Mouse (Mus musculus) hindbrain, embryonic 14.5 days (tissue): ENCODE results near the gene Ppih. TPM values are rescaled to one million over a fixed set of nuclear protein-coding genes. Genes with fewer than 3 reads are reported as not detected.

ENCODE experiments used
- ATAC-seq: fragments of 200-750 bp; cut with Nextera tagmentation; 2 replicates; pipeline ENCODE4 v1.8.0; 2017; ENCODE audit warnings: moderate number of reproducible peaks, mild to moderate bottlenecking, moderate TSS enrichment, moderate library complexity; ENCODE audit not compliant: low FRiP score
- DNase-seq: peaks from one replicate; pipeline ENCODE4 v3.0.0-alpha.2; 2015; ENCODE audit warnings: low spot score
- H3K27ac ChIP-seq: fragments of 300-500 bp; sonication (generic); 2 replicates; pipeline ENCODE4 v1.5.1; 2014; ENCODE audit warnings: mild to moderate bottlenecking, moderate library complexity
- H3K27me3 ChIP-seq: fragments of 300-500 bp; sonication (generic); 2 replicates; pipeline ENCODE4 v1.6.1; 2014; ENCODE audit warnings: mild to moderate bottlenecking, low read length, mixed read lengths; ENCODE audit not compliant: control insufficient read depth, insufficient read depth
- H3K36me3 ChIP-seq: fragments of 300-500 bp; sonication (generic); replicated peaks from 2 replicates; pipeline ENCODE4 v1.6.1; 2014; ENCODE audit not compliant: control insufficient read depth, insufficient read depth
- H3K4me1 ChIP-seq: fragments of 300-500 bp; sonication (generic); replicated peaks from 2 replicates; pipeline ENCODE4 v1.6.1; 2014; ENCODE audit warnings: antibody characterized with exemption, low read length, mixed read lengths; ENCODE audit not compliant: control insufficient read depth, insufficient read depth
- H3K4me2 ChIP-seq: fragments of 300-500 bp; sonication (generic); replicated peaks from 2 replicates; pipeline ENCODE4 v1.6.1; 2014; ENCODE audit warnings: mild to moderate bottlenecking, moderate library complexity
- H3K4me3 ChIP-seq: fragments of 300-500 bp; sonication (generic); replicated peaks from 2 replicates; pipeline ENCODE4 v1.5.1; 2014; ENCODE audit warnings: mild to moderate bottlenecking, low read length
- H3K9ac ChIP-seq: fragments of 300-500 bp; sonication (generic); 2 replicates; pipeline ENCODE4 v1.6.1; 2014
- H3K9me3 ChIP-seq: fragments of 300-500 bp; sonication (generic); 2 replicates; pipeline ENCODE4 v1.6.1; 2016; ENCODE audit warnings: low read length; ENCODE audit not compliant: control insufficient read depth
- WGBS: fragments of 180-500 bp; shearing (Covaris S2); extraction: QIAGEN DNeasy Blood & Tissue Kit; methylation state at CpG from one replicate; pipeline ENCODE4 v1.1.7; 2014; 5-methylcytosine and 5-hydroxymethylcytosine counted together
- polyA plus RNA-seq: library from polyadenylated mRNA; unstranded; fragments of >200 nt; fragmentation: Nextera tagmentation; extraction: Ambion mirVana; gene quantifications from 2 replicates; pipeline ENCODE4 v1.2.1, GENCODE M21; 2014

The Ppih gene
- polyA plus RNA-seq, result 46.9 and 50.1 TPM in 2 replicates

DNA sequence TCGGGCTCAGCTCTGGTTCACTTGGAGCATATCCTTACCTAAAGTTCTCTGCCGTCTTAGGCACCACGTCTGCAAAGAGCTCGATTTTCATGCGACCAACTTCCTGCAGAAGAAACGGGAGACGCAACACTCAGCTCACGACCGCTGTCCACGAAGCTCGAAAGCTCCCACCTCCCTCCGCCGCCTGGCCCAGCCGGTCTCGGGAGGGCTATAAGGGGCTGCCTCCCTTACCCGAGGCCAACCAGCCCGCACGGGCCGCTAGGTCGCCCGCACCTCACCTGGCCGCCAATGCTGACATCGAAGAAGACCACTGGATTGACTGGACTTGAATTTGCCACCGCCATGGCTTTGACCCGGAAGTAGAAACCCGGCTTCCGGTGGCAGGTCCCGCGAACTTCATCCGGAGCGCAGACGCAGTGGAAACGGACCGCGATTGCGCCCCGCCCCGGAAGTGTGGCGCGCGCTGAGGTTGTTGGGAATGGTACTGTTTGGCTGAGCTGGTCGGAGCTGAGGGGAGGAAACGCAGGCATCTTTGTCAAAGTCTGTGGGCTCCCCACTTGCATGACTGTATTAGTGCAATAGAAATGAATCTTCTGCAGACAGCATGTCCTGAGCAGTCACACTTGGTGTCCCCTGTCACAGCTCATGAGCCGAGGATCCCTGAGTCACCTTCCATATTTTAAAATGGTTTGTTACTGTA lies at the start of gene Ppih:
Ppih (minus strand) TSS at position 416 of the 700 bp plus-strand sequence.
- Histone ChIP-seq H3K9me3 (no peaks in the 10 kb centered on the region), H3K4me2 (peak within 1 kb of the TSS; percentile 89), H3K9ac (peak within 1 kb of the TSS; percentile 69), H3K4me1 (peaks cover 11% of the 10 kb centered on the region), H3K27me3 (no peaks in the 10 kb centered on the region), H3K36me3 (peaks cover 31% of the 10 kb centered on the region), H3K27ac (peak within 1 kb of the TSS; percentile 95), H3K4me3 (peak within 1 kb of the TSS; percentile 68)
- under 1% methylated on average over 44 of the region's 44 CpGs for WGBS
- DNase-seq (peak; percentile 98), ATAC-seq (peak; percentile 99)

DNA sequence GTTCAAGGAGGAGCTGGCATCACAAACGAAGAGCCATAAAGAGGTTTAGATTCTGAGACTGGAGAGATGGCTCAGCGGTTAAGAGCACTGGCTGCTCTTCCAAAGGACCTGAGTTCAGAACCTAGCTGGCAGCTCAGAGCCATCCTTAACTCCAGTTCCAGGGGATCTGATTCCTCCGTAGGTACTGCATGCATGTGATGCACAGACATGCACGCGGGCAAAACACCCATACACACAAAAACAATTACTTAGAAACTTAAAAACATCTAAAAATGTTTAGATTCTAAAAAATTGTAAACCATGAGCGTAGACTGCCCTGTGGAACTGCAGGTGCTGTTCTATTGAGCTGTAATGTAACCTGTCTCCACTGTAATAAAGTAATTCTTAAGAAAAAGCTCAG lies 49.1 kb upstream of the Ppih start:
- H3K4me2 ChIP-seq, result no peak overlapping the region
- no peak overlapping the region for H3K27ac ChIP-seq
- H3K36me3 ChIP-seq, result no peaks in the 10 kb centered on the region
- no peaks in the 10 kb centered on the region for H3K9me3 ChIP-seq
- H3K27me3 ChIP-seq, result no peaks in the 10 kb centered on the region
- no peak overlapping the region for H3K9ac ChIP-seq
- H3K4me3 ChIP-seq, result no peak overlapping the region
- ATAC-seq, result no peak
- 92% methylated on average over 6 of the region's 6 CpGs for WGBS
- no peaks in the 10 kb centered on the region for H3K4me1 ChIP-seq
- DNase-seq, result no peak

DNA sequence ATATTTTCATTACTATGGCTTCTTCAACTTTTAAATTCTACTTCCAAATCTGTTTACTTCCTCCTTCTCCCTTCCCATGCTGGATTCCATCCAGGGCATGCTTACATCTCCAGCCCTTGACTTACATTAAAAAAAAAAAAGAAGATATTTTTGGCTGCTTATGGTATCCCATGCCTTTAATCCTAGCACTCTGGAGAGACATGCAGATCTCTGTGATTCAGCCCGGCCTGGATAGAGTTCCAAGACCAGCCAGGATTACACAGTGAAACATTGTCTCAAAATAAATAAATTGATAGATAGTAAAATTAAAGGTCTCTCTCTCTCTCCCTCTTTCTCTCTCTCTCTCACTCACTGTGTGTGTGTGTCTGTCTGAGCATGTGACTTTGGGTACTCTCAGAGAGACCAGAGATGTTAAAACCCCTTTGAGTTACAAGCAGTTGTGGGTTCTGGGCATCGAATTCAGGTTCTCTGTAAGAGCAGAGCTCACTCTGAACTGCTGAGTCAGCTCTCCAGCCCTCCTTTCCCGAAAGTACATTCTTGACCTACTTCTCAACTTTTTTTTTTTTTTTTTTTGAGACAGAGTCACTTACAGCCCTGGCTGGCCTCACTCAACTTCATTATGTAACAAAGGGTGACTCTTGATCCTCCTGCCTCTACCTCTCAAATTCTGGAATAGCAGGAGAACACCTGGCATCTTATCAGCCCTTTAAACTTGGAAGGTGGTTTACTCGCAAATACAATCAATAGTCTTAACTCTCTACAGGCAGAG lies 46.6 kb upstream of the Ppih start:
- ATAC-seq, result no peak
- H3K4me2 ChIP-seq, result no peak overlapping the region
- no peaks in the 10 kb centered on the region for H3K36me3 ChIP-seq
- H3K9me3 ChIP-seq, result no peaks in the 10 kb centered on the region
- H3K4me3 ChIP-seq, result no peak overlapping the region
- H3K27ac ChIP-seq, result no peak overlapping the region
- 69% methylated on average over 4 of the region's 4 CpGs for WGBS
- no peak for DNase-seq
- no peaks in the 10 kb centered on the region for H3K27me3 ChIP-seq
- H3K9ac ChIP-seq, result no peak overlapping the region
- no peaks in the 10 kb centered on the region for H3K4me1 ChIP-seq

GRCm38 (mm10) chr4:119362231-119362630 lies 41.9 kb upstream of the Ppih start:
- no peak overlapping the region for H3K4me3 ChIP-seq
- no peak overlapping the region for H3K9ac ChIP-seq
- no peaks in the 10 kb centered on the region for H3K9me3 ChIP-seq
- no peak for DNase-seq
- no peaks in the 10 kb centered on the region for H3K36me3 ChIP-seq
- ATAC-seq, result no peak
- H3K27me3 ChIP-seq, result no peaks in the 10 kb centered on the region
- H3K27ac ChIP-seq, result no peak overlapping the region
- H3K4me2 ChIP-seq, result no peak overlapping the region
- WGBS, result 89% methylated on average over 3 of the region's 3 CpGs
- H3K4me1 ChIP-seq, result no peaks in the 10 kb centered on the region

- Histone ChIP-seq H3K27ac (peak overlapping the region; percentile 84), H3K36me3 (no peaks in the 10 kb centered on the region), H3K9ac (peak overlapping the region; percentile 52), H3K9me3 (no peaks in the 10 kb centered on the region), H3K27me3 (no peaks in the 10 kb centered on the region), H3K4me2 (peak overlapping the region; percentile 53), H3K4me1 (no peaks in the 10 kb centered on the region), H3K4me3 (peak overlapping the region; percentile 33)
- ATAC-seq, result peak; percentile 57; the same call in 1 of the 2 replicates
- DNase-seq, result peak; percentile 59
- WGBS, result 12% methylated on average over 30 of the region's 30 CpGs
Measured at GRCm38 (mm10) chr4:119359196-119359971, 39.0 kb upstream of the Ppih start.

DNA sequence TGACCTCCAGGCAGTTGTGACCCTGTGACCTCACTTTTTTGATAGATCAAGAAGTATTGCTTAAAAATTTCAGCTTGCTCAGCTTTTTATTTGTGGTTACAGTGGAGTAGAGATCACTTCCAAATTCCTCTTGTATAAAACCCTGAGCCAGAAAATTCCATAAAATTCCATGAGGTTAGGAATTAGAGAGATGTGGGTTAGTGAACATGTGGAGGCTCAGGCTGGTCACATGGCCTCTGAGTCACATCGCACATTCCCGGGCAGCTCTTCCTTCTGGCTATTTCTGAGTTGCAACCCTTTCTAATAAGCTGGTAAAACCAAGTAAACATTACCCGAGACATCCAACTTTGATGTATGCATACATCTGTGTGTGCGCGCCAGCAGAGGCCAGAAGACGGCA lies 25.2 kb upstream of the Ppih start:
- Histone ChIP-seq H3K4me1 (no peaks in the 10 kb centered on the region), H3K27ac (no peak overlapping the region), H3K9me3 (no peaks in the 10 kb centered on the region), H3K36me3 (peaks cover 16% of the 10 kb centered on the region; the same call in 1 of the 2 replicates), H3K4me3 (no peak overlapping the region), H3K27me3 (no peaks in the 10 kb centered on the region), H3K4me2 (no peak overlapping the region), H3K9ac (no peak overlapping the region)
- DNase-seq (no peak), ATAC-seq (no peak)
- WGBS, result 95% methylated on average over 6 of the region's 6 CpGs

GRCm38 (mm10) chr4:119338861-119339361 lies 18.6 kb upstream of the Ppih start:
- H3K4me3 ChIP-seq, result no peak overlapping the region; the same call in 1 of the 2 replicates
- no peaks in the 10 kb centered on the region; the same call in 1 of the 2 replicates for H3K36me3 ChIP-seq
- no peaks in the 10 kb centered on the region for H3K27me3 ChIP-seq
- H3K4me1 ChIP-seq, result peaks cover 9% of the 10 kb centered on the region
- DNase-seq (peak; percentile 92), ATAC-seq (peak; percentile 94)
- H3K27ac ChIP-seq, result peak overlapping the region; percentile 85
- 3% methylated on average over 10 of the region's 10 CpGs for whole genome bisulfite sequencing
- no peaks in the 10 kb centered on the region for H3K9me3 ChIP-seq
- peak overlapping the region; percentile 47 for H3K4me2 ChIP-seq
- H3K9ac ChIP-seq, result peak overlapping the region; percentile 49

GRCm38 (mm10) chr4:119338422-119338821 lies 18.1 kb upstream of the Ppih start:
- H3K36me3 ChIP-seq, result peaks cover 1% of the 10 kb centered on the region; the same call in 1 of the 2 replicates
- H3K27ac ChIP-seq, result peak overlapping the region; percentile 85
- H3K9ac ChIP-seq, result peak overlapping the region; percentile 49
- peak overlapping the region; percentile 47 for H3K4me2 ChIP-seq
- no peaks in the 10 kb centered on the region for H3K9me3 ChIP-seq
- no peak overlapping the region; the same call in 1 of the 2 replicates for H3K4me3 ChIP-seq
- no peaks in the 10 kb centered on the region for H3K27me3 ChIP-seq
- 20% methylated on average over 4 of the region's 4 CpGs for WGBS
- peak; percentile 89 for ATAC-seq
- peaks cover 9% of the 10 kb centered on the region for H3K4me1 ChIP-seq
- DNase-seq, result no peak
